Mouse (Mus musculus): ENCODE data around the gene Taar5. TPM values are rescaled to one million over a fixed set of nuclear protein-coding genes. Genes with fewer than 3 reads are reported as not detected.

Gene Taar5
- not detected in 2 replicates for polyA plus RNA-seq (2016; fragmentation: Nextera tagmentation; extraction: Ambion mirVana)

DNA sequence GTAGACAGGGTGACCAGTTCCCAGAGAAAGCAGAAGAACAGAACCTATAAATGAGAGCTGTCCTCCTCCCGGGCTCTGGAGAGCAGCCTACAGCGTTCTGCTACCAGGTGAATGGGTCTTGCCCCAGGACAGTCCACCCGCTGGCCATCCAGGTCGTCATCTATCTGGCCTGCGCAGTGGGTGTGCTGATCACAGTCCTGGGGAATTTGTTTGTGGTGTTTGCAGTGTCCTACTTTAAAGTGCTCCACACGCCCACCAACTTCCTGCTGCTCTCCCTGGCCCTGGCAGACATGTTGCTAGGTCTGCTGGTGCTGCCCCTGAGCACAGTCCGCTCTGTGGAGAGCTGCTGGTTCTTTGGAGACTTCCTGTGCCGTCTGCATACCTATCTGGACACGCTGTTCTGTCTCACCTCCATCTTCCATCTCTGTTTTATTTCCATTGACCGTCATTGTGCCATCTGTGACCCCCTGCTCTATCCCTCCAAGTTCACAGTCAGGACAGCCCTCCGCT, at the start of gene Taar5:
Gene Taar5 (plus strand): TSS at position 51 of the 510 bp plus-strand sequence.
- Histone ChIP-seq H3K27me3 (ENCODE audit: low read depth, poor library complexity, severe bottlenecking) (no peaks in the 10 kb centered on the region), H3K4me1 (no peaks in the 10 kb centered on the region), H3K27ac (no peak within 1 kb of the TSS), H3K4me3 (no peak within 1 kb of the TSS), H3K9me3 (replicated peaks) (no peaks in the 10 kb centered on the region), H3K36me3 (no peaks in the 10 kb centered on the region)
- no peak for DNase-seq (ENCODE audit: low spot score)
- WGBS, result 90% methylated on average over 11 of the region's 11 CpGs

DNA sequence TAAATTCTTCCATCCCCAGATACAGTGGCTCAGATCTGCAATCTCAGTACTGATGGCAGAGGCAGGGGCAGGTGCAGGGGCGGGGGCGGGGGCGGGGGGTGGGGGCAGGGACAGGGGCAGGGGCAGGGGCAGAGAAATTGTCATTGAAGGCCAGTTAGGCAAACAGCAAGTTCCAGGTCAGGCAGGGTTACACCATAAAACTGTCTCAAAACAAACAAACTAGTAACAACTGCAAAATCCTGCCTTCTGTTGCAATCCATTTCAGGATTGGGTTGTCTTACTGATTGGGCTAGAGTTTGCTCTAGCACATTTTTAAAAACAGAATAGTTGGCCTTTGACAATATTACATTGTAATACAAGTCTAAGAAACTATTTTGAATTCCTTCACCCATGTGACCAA, 48.0 kb upstream of the Taar5 start:
- H3K9me3 ChIP-seq (replicated peaks), result no peaks in the 10 kb centered on the region
- no peaks in the 10 kb centered on the region for H3K36me3 ChIP-seq
- no peaks in the 10 kb centered on the region for H3K4me1 ChIP-seq
- no peak overlapping the region for H3K27ac ChIP-seq
- no peak for DNase-seq (ENCODE audit: low spot score)
- H3K4me3 ChIP-seq, result no peak overlapping the region
- H3K27me3 ChIP-seq (ENCODE audit: low read depth, poor library complexity, severe bottlenecking), result no peaks in the 10 kb centered on the region
- 62% methylated on average over 3 of the region's 3 CpGs for WGBS

DNA sequence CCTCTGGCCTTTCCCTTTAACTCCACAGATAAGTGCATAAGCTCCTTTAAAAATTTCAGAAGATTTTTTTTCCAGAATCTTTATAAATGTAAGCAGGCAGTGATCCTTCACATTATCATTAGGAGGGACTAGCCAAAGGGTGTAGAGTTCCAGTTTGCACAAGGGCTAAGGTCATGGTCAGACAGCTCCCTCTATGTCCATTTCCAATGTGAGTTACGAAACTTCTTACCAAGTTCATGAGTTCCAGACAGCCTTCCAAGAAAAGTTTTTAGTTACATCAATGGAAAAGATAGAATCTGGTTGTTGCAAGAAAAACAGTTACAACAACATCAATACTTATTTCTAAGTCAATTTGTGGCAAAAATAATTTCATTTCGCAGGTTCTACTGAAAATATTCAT, 46.6 kb upstream of the Taar5 start:
- no peaks in the 10 kb centered on the region for H3K36me3 ChIP-seq
- WGBS, result 89% methylated on average over 2 of the region's 2 CpGs

DNA sequence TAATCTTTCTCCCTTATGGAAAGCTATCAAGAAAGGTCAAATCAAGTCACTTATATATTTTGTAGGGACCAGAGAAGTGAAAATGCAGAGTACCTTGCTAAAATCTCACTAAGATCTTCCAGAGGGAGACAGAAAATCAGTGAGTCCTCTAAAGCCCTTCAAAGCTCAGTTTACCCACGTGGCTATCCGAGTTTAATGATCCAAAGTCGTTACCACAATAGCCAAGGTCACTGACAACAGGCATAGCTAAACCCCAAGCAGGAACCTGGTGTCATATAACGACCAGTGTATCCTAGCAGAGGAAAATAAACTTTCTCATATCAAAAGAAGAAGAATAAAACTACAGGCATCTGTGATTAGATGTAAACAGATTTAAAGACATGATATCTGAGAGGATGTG, 32.9 kb upstream of the Taar5 start:
- Histone ChIP-seq H3K27ac (no peak overlapping the region), H3K4me3 (no peak overlapping the region), H3K27me3 (ENCODE audit: low read depth, poor library complexity, severe bottlenecking) (no peaks in the 10 kb centered on the region), H3K36me3 (no peaks in the 10 kb centered on the region), H3K4me1 (no peaks in the 10 kb centered on the region), H3K9me3 (replicated peaks) (no peaks in the 10 kb centered on the region)
- WGBS, result 36% methylated on average over 4 of the region's 4 CpGs
- no peak for DNase-seq (ENCODE audit: low spot score)

More for the DNA sequence above, 46.6 kb upstream of the Taar5 start:
- no peaks in the 10 kb centered on the region for H3K27me3 ChIP-seq (ENCODE audit: low read depth, poor library complexity, severe bottlenecking)
- no peaks in the 10 kb centered on the region for H3K4me1 ChIP-seq
- DNase-seq (ENCODE audit: low spot score), result no peak
- no peak overlapping the region for H3K4me3 ChIP-seq
- H3K27ac ChIP-seq, result no peak overlapping the region
- H3K9me3 ChIP-seq (replicated peaks), result no peaks in the 10 kb centered on the region

DNA sequence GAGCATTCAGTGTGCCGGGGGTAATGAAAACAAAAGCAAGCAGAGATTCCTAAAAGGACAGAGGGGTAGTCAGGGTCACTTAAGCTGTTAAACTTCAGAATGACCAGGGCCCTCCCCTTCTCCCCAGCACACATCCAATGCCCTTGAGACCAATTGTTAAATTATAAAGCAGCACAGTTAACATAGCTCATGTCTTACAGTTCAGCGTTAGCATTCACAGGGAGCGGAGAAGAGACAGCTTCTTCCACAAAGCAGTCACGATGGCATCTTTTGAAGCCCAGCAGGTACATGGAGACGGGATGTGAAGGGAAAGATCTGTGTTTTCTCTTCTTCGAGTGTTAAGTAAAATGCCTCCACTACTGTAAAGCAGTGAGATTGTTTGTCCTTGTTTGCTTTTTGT, 32.2 kb upstream of the Taar5 start, which contains the start of gene Taar2:
Gene Taar2 (plus strand): TSS at position 261 of the 400 bp plus-strand sequence.
- 68% methylated on average over 6 of the region's 6 CpGs for WGBS
- Histone ChIP-seq H3K4me1 (no peaks in the 10 kb centered on the region), H3K9me3 (replicated peaks) (no peaks in the 10 kb centered on the region), H3K36me3 (no peaks in the 10 kb centered on the region), H3K27ac (no peak within 1 kb of the TSS), H3K27me3 (ENCODE audit: low read depth, poor library complexity, severe bottlenecking) (no peaks in the 10 kb centered on the region), H3K4me3 (no peak within 1 kb of the TSS)
- DNase-seq (ENCODE audit: low spot score), result no peak

DNA sequence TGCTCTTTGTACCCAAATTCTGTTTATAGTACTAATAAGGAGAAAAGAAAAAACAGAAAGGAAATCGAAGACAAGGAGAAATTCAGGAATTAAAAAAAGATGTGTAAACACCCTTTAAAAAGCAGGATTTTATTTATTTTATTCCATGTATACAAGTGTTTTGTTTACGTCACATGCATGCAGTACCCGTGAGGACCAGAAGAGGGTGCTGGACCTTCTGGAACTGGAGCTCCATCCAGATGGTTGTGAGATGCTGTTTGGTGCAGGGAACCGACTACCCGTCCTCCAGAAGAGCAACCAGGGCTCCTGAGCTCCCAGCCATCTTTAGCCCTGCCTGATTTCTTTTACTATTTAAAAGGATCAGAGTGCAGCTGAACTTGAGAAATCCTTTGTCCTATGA, 28.0 kb upstream of the Taar5 start:
- no peaks in the 10 kb centered on the region for H3K4me1 ChIP-seq
- no peaks in the 10 kb centered on the region for H3K36me3 ChIP-seq
- H3K27ac ChIP-seq, result no peak overlapping the region
- H3K4me3 ChIP-seq, result no peak overlapping the region
- 83% methylated on average over 5 of the region's 5 CpGs for WGBS
- DNase-seq (ENCODE audit: low spot score), result no peak
- H3K27me3 ChIP-seq (ENCODE audit: low read depth, poor library complexity, severe bottlenecking), result no peaks in the 10 kb centered on the region
- H3K9me3 ChIP-seq (replicated peaks), result no peaks in the 10 kb centered on the region

DNA sequence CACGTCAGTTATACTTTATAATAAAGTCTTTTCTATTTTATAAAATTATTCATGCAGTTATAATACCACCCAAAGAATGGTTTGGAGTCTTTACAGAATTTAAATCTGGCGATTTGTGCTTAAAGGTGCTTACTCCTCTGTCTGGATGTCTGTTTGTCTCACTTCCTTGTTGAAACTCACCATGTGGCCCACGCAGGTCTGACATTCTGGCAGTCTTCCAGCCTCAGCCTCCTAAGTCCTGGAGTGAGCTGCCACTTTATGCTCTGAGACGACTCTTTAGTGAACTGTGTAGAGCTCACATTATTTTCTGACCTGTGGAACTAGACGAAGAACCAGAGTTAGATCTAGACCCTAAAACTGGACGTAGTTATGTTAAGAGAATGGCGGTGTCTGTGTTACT, 22.5 kb upstream of the Taar5 start:
- Histone ChIP-seq H3K4me1 (no peaks in the 10 kb centered on the region), H3K36me3 (no peaks in the 10 kb centered on the region), H3K4me3 (no peak overlapping the region), H3K27me3 (ENCODE audit: low read depth, poor library complexity, severe bottlenecking) (no peaks in the 10 kb centered on the region), H3K27ac (no peak overlapping the region), H3K9me3 (replicated peaks) (no peaks in the 10 kb centered on the region)
- 81% methylated on average over 7 of the region's 7 CpGs for WGBS
- DNase-seq (ENCODE audit: low spot score), result no peak

DNA sequence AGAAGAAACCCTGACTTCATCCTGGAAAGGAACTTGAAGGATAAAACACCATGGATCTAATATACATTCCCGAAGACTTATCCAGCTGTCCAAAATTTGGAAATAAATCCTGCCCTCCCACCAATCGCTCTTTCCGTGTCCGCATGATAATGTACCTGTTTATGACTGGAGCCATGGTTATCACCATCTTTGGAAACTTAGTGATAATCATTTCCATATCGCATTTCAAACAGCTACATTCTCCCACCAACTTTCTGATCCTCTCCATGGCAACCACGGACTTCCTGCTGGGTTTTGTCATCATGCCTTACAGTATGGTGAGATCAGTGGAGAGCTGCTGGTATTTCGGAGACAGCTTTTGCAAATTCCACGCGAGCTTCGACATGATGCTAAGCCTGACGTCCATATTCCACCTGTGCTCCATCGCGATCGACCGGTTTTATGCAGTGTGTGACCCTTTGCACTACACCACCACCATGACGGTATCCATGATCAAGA, 20.9 kb upstream of the Taar5 start, which contains the start of gene Taar3:
Gene Taar3 (plus strand): TSS at position 51 of the 498 bp plus-strand sequence.
- WGBS, result 90% methylated on average over 16 of the region's 16 CpGs
- Histone ChIP-seq H3K27ac (no peak within 1 kb of the TSS), H3K9me3 (replicated peaks) (no peaks in the 10 kb centered on the region), H3K4me3 (no peak within 1 kb of the TSS), H3K4me1 (no peaks in the 10 kb centered on the region), H3K27me3 (ENCODE audit: low read depth, poor library complexity, severe bottlenecking) (no peaks in the 10 kb centered on the region), H3K36me3 (no peaks in the 10 kb centered on the region)
- DNase-seq (ENCODE audit: low spot score), result no peak

DNA sequence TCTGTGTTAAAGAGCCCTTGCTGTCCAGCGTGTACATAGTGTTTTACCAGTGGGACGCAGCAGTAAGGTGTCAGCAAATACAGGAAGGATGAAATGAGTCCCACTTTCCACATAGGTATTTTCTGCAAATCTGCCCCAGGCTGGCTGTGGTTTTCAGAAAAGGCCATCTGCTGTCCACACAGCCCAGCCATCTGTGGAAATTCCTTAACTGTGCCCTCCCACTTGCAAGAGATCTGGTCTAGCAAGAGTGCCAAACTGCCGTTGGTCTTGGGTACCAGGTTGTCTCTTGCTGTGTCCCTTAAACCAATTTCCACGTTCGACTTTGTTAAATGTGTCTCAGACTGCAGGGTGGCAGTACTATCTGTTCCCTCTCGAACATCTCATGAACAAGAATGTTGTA, 18.8 kb upstream of the Taar5 start:
- 87% methylated on average over 6 of the region's 6 CpGs for WGBS

DNA sequence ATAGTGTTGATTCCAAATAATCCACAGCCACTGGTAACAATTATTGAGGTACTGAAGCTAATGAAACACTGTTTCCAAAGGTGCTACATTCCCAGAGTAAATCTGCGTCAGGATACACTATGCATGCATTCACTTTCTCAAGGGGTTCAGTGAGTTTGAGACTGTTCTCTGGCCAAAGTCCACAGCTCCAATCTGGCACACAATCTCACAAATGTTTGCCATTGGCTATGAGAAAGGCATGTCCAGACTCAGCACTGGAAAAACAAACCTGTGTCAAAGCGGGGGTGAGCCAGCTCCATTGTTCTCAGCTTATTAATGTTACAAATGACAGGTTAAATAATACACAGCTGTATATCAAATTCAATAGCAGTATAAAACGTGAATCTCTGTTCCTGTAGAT, 11.4 kb upstream of the Taar5 start:
- Histone ChIP-seq H3K27me3 (ENCODE audit: low read depth, poor library complexity, severe bottlenecking) (no peaks in the 10 kb centered on the region), H3K27ac (no peak overlapping the region), H3K4me3 (no peak overlapping the region), H3K36me3 (no peaks in the 10 kb centered on the region), H3K9me3 (replicated peaks) (no peaks in the 10 kb centered on the region), H3K4me1 (no peaks in the 10 kb centered on the region)
- no peak for DNase-seq (ENCODE audit: low spot score)
- 73% methylated on average over 3 of the region's 3 CpGs for WGBS

More for the DNA sequence above, 18.8 kb upstream of the Taar5 start:
- H3K36me3 ChIP-seq, result no peaks in the 10 kb centered on the region
- no peak overlapping the region for H3K27ac ChIP-seq
- H3K4me3 ChIP-seq, result no peak overlapping the region
- DNase-seq (ENCODE audit: low spot score), result no peak
- no peaks in the 10 kb centered on the region for H3K27me3 ChIP-seq (ENCODE audit: low read depth, poor library complexity, severe bottlenecking)
- H3K9me3 ChIP-seq (replicated peaks), result no peaks in the 10 kb centered on the region
- no peaks in the 10 kb centered on the region for H3K4me1 ChIP-seq

DNA sequence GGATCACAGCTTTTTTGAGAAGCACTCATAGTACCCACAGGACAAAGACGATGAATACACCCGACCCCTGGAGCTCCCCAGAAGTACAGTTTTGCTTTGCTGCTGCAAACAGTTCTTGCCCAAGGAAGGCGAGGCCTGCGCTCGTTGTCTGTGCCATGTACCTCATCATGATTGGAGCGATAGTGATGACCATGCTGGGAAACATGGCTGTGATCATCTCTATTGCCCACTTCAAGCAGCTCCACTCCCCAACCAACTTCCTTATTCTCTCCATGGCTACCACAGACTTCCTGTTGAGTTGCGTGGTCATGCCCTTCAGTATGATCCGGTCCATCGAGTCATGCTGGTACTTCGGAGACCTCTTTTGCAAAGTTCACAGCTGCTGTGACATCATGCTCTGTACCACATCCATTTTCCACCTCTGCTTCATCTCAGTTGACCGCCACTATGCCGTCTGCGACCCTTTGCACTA, 10.0 kb upstream of the Taar5 start, which contains the start of gene Taar4:
Gene Taar4 (plus strand): TSS at position 51 of the 472 bp plus-strand sequence.
- no peaks in the 10 kb centered on the region for H3K9me3 ChIP-seq (replicated peaks)
- WGBS, result 93% methylated on average over 13 of the region's 13 CpGs

DNA sequence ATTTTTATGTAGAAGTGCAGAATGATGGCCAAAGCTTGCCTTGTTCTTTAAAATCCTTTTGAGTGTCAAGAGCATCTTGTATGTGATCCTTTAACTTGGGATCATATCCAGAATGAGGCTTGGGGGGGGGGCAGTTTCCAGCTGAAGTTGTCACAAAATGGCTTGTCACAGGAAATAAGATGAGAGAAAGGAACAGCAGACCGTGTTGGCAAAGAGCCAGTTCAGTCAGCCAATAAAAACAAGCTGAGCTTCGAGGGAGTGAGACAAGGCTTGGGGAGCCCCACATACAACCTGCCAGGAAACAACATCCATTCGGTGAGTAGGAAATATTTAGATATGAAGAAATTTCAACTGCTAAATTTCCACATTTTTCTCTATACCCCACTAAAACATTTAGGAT, 7.1 kb upstream of the Taar5 start:
- no peaks in the 10 kb centered on the region for H3K9me3 ChIP-seq (replicated peaks)
- no peaks in the 10 kb centered on the region for H3K36me3 ChIP-seq
- H3K4me3 ChIP-seq, result no peak overlapping the region
- no peaks in the 10 kb centered on the region for H3K27me3 ChIP-seq (ENCODE audit: low read depth, poor library complexity, severe bottlenecking)
- WGBS, result 76% methylated on average over 3 of the region's 3 CpGs
- DNase-seq (ENCODE audit: low spot score), result no peak
- H3K27ac ChIP-seq, result no peak overlapping the region
- H3K4me1 ChIP-seq, result no peaks in the 10 kb centered on the region

More for the DNA sequence above, 10.0 kb upstream of the Taar5 start, which contains the start of gene Taar4:
- Histone ChIP-seq H3K36me3 (no peaks in the 10 kb centered on the region), H3K27me3 (ENCODE audit: low read depth, poor library complexity, severe bottlenecking) (no peaks in the 10 kb centered on the region), H3K4me3 (no peak within 1 kb of the TSS), H3K27ac (no peak within 1 kb of the TSS), H3K4me1 (no peaks in the 10 kb centered on the region)
- no peak for DNase-seq (ENCODE audit: low spot score)

DNA sequence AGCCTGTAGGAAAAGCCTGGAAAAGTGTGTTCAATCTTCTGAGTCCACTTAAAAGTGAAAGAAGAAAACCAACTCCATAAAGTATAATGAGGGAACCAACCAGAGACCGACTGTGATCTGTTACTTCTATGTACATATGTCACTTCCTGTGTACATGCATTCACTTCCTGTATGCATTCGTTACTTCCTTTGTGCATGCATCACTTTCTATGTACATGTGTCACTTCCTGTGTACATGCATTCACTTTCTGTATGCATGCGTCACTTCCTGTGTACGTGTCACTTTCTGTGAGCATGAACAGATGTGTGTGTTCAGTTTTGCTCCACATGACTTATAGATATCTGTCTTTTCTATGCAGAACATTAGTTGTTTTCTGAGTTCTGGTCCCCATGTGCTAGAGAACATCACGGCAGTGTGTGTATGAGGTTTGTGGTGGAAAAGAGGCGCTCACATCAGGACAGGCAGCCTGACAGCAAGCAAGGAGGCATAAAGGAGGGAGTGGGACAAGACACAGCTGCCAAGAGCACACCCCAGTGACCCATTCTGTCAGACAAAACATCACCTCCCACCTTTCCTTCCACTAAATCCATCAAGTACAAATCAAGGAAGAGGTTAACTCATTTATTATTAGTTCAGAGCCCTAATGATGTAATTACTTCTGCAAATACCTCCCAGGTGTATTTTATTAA, 5.4 kb upstream of the Taar5 start:
- Histone ChIP-seq H3K9me3 (replicated peaks) (no peaks in the 10 kb centered on the region), H3K4me3 (no peak overlapping the region), H3K4me1 (no peaks in the 10 kb centered on the region), H3K27me3 (ENCODE audit: low read depth, poor library complexity, severe bottlenecking) (no peaks in the 10 kb centered on the region), H3K27ac (no peak overlapping the region), H3K36me3 (no peaks in the 10 kb centered on the region)
- no peak for DNase-seq (ENCODE audit: low spot score)
- 88% methylated on average over 6 of the region's 6 CpGs for WGBS
